Mouse (Mus musculus) embryonic fibroblast, embryonic 13.5 days (primary cell): ENCODE data around the gene Clasrp. TPM values are rescaled to one million over a fixed set of nuclear protein-coding genes. Genes with fewer than 3 reads are reported as not detected.

Experiments used
- H3K27ac ChIP-seq: 2 replicates; pipeline ENCODE4 v1.5.1; 2012; ENCODE audit warnings: low read length, control low read depth, inconsistent platforms; ENCODE audit not compliant: insufficient read depth
- H3K4me1 ChIP-seq: 2 replicates; pipeline ENCODE4 v1.6.1; 2011; ENCODE audit warnings: low read length; ENCODE audit not compliant: control insufficient read depth, insufficient read depth
- H3K4me3 ChIP-seq: 2 replicates; pipeline ENCODE4 v1.5.1; 2011; ENCODE audit warnings: mild to moderate bottlenecking, control low read depth, low read length; ENCODE audit not compliant: insufficient read depth
- CTCF ChIP-seq: IDR thresholded peaks from 2 replicates; pipeline ENCODE4 v1.5.1; 2011; ENCODE audit warnings: mild to moderate bottlenecking, control low read depth, low read length, moderate library complexity, borderline replicate concordance; ENCODE audit not compliant: insufficient read depth
- POLR2A ChIP-seq: IDR thresholded peaks from 2 replicates; pipeline ENCODE4 v1.6.1; 2011; ENCODE audit warnings: low read depth, mild to moderate bottlenecking, control low read depth, low read length, moderate library complexity
- polyA plus RNA-seq: library from polyadenylated mRNA; stranded (reverse); fragments of >200 nt; gene quantifications from 2 replicates; pipeline ENCODE4 v1.2.4, GENCODE M21; 2011; ENCODE audit warnings: low read depth; ENCODE audit not compliant: missing spikeins, insufficient read length

Clasrp gene
- polyA plus RNA-seq, 1 experiment: 38.1 TPM

DNA sequence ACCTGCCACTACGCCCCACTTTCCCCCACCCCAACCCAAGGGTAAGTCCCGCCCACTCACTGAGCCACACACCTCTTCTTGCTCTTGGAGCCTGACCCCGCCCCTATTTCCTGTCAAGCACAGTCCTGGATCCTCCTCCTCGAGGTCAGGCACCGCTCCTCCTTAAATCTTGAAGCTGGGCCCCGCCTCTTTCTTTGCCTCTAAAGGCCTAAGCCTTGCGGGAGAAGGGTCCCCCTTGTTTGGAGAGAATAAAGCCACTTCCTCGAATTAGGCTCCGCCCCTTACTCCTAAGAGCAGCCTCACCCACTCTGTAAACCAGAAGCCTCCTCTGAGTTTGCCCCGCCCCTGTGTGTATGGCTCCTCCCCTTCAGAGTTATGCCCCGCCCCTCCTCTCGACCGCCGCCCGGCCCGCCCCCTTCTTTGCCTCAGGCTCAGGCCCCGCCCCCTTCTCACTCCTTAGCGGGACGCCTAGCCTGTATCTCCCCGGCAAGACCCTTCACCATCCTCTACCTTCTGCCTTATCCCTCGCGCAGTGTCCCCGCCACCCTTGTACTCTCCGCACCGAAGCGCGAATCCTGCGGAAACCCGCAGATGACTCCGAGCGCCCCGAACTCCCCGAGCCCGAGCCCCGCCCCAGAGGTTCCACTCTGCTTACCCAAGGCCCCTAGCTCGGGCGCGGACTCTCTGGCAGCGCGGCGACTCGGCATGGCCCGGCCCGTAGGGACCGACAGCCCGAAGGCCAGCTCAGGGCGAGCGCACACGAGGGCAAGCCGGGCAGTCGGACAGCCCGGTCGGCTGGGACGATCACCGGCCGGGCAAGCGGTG lies 24.5 kb upstream of the Clasrp start:
- H3K27ac ChIP-seq: peak overlapping the region; percentile 80
- peak; percentile 53 for TF ChIP-seq POLR2A
- no peak for TF ChIP-seq CTCF
- H3K4me3 ChIP-seq: peak overlapping the region; percentile 62
- H3K4me1 ChIP-seq: no peaks in the 10 kb centered on the region

DNA sequence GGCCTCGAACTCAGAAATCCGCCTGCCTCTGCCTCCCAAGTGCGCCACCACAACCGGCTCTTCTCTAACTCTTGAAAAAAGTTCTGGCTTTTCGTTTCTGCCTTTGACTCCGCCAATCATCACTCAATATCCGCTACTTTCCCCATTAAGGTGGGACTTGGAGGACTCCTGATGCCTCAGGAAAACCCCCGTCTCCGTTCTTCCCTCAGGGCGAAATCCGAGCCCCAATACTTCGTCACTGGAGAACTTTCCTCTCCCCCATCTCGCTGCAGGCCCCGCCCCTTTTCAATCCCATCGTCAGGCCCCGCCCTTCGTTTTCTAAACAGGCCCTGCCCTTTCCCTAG lies 23.9 kb upstream of the Clasrp start:
- Histone ChIP-seq H3K27ac (0 out of 2 replicates have a peak overlapping the region, but pooled peaks have one; percentile 28), H3K4me3 (peak overlapping the region; percentile 36), H3K4me1 (no peaks in the 10 kb centered on the region)
- TF ChIP-seq CTCF (no peak), POLR2A (peak; percentile 64)

DNA sequence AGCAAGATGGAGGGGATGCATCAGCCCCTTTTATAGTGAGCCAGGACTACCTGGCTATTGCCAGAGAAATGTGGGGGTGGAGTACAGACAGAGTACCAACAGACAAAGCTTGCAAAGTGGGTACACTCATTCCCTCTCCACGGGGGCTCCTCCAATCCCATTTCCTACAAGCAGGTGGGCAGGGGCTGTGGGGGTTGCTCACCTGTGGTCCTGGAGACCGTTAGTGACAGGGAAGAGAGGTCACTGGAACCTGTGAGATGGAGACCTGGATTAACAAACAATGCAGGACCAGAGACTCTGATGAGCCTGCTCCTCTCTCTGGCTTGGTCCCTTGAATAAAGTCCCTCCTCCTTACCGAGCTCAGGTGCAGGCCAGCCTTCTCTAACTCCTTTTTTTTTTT lies 23.4 kb upstream of the Clasrp start:
- no peak for TF ChIP-seq CTCF
- no peak for TF ChIP-seq POLR2A
- Histone ChIP-seq H3K4me3 (peak overlapping the region; percentile 36; the same call in 1 of the 2 replicates), H3K27ac (0 out of 2 replicates have a peak overlapping the region, but pooled peaks have one; percentile 28), H3K4me1 (no peaks in the 10 kb centered on the region)

DNA sequence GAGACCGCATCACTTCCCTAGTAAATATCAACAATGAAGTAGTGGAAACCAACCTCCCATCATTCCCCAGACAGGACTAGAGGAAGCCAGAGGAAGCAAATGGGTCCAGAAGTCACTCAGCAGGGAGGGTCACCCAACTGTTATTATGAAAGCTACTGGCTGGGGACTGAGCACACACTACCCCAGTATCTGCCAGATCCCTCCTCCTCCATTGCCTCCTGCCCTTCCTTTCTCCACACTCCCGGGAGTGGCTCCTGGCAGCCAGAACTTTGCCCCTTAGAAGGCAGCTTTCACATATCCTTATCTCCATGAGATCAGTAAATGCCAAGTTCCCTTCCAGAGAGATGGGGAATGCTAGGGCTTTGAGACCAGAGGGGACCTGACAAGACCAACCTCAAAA lies 19.1 kb upstream of the Clasrp start:
- H3K27ac ChIP-seq: no peak overlapping the region
- TF ChIP-seq CTCF: no peak
- no peak overlapping the region for H3K4me3 ChIP-seq
- no peaks in the 10 kb centered on the region for H3K4me1 ChIP-seq

DNA sequence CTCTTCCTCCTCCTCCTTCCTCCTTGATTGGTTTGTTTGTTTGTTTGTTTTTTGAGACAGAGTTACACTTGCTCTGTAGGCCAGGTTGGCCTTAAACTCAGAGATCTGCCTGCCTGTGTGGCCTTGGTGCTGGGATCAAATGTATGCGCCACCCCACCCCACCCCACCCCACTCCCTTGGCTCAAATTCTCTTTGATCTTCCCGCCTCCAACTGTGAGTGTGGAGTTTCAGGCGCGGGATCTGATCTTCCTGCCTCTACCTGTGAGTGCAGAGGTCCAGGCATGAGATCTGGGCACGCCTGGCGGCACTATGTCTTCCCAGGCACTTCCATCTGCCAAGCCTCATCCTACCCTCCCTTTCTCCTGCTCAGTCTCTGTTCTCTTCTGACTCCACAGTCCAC lies 18.0 kb upstream of the Clasrp start:
- no peaks in the 10 kb centered on the region for H3K4me1 ChIP-seq
- no peak overlapping the region for H3K27ac ChIP-seq
- TF ChIP-seq CTCF: no peak
- TF ChIP-seq POLR2A: no peak
- no peak overlapping the region for H3K4me3 ChIP-seq

DNA sequence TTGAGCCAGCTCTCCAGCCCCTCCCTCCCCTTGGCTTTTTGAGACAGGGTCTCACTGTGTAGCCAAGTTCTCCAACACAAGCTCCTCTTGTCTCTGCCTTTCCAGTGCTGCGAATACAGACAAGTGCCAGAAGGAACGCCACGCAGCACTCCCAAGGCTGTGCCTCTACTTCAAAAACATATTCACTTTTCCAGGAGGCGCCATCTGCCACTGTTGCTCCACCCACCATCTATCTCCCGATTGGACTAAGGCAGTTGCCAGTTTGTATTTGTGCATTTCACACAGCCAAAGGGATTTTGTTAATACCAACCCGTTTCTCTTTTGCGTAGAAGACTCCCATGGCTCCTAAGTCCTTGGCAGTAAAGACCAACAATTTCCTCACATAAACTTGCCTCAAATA lies 16.5 kb upstream of the Clasrp start:
- Histone ChIP-seq H3K4me3 (no peak overlapping the region), H3K4me1 (no peaks in the 10 kb centered on the region), H3K27ac (no peak overlapping the region)
- TF ChIP-seq POLR2A: no peak
- no peak for TF ChIP-seq CTCF

DNA sequence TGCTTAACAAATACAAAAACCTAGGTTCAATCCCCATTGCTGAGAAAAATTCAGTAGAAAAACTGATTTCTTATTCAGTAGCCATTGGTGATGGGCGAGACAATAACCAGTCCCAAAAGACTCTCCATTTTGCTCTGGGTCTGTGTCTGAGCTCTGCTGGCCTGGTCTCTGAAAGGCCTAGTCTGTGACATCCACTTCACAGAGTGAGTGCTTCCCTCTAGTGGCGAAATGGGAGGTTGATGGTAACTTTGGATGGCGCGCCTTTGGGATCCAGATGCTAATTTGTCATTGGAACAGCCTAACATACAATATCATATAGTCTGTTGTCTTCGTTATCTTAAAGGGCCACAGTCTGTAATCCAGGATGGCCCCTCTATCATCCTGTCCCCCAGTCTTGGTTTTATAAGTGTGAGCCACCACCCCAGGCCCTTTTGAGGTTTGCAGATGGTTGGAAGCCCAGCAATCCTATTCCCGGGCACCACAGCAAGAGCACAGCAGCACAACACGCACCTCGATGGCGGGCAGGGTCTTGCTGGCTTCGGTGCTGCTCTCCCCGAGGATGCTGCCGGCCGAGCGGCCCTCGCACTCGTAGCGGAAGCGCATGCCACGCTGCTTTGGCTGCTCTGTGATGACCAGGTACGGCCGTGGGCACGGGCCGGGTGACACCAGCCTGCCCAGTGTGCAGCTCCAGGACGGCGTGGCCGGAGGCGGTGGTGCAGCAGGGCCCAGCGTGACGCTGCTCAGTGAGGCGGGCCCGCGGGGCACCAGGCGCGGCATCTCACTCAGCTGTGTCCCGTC lies 14.9 kb upstream of the Clasrp start:
- Histone ChIP-seq H3K4me3 (no peak overlapping the region), H3K4me1 (no peaks in the 10 kb centered on the region), H3K27ac (no peak overlapping the region)
- TF ChIP-seq POLR2A (no peak), CTCF (peak; percentile 61; the same call in 1 of the 2 replicates)

DNA sequence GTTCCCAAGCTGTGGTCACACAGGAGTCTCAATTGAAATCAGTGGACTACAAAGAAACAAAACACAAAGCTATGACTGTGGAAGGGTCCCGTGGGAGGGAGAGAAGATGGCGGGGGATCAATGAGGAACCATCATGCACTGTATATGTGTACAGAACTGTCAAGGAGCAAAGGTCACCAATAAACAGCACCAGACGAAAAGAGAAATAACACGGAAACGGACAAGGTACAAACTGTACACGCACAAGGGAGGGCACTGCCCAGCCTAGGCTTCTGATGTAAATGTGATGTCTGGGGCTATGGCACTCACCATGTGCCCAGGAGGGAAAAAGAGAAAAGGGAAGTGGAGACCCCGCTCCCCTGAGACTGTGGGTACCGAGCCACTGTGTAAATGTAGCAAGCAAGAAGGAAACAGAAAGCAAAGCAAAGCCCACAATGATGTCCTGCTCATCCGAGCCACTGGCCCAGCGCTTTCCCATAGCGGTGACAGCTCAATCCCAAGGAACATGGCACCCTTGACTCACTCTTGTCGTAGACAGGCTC lies 10.8 kb upstream of the Clasrp start:
- no peak overlapping the region for H3K4me3 ChIP-seq
- no peak for TF ChIP-seq POLR2A
- no peak for TF ChIP-seq CTCF
- no peaks in the 10 kb centered on the region for H3K4me1 ChIP-seq
- H3K27ac ChIP-seq: no peak overlapping the region

DNA sequence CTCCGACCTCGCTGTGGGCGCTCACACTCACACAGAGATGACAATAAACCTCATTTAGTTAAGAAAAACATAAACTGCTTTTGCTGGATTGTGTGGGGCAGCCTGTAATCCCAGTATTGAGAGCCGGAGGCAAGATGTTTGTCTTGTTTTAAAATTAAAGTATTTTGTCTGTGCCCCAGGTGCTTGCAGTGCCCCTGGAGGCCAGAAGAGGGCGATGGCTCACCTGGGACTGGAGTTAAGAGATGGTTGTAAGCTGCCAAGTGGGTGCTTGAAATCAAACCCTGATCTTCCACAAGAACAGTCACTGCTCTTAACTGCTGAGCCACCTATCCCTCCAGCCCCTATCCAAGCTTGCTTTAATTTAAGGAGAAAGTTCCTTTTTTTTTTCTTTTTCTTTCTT lies 6.7 kb upstream of the Clasrp start:
- Histone ChIP-seq H3K27ac (no peak overlapping the region), H3K4me3 (no peak overlapping the region), H3K4me1 (no peaks in the 10 kb centered on the region)
- TF ChIP-seq CTCF (no peak), POLR2A (no peak)
